In the genomic region with DNA sequence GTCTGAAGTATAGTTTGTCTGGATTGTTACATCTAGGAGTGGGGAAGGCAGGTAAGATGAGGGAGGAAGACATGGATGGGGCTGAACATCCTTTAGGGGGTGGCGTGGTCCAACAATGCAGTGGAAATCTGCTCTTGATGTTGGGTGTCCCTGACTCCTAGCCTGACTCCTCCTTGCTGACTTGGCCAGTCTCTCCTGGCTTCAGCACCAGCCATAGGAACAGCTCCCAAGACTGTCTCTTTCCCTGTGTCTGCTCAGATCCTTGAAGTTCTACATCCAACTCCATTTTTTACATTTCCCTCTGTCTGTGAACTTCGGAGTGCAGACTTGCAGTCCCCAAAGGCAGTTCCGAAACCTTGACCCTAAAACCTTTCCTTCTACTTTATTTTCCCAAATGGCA, we compare ENCODE assay signal across 11 mouse cellular contexts.
DNase-seq lines count a peak whose midpoint lies in the region; ATAC-seq and TF ChIP-seq lines count a peak whose summit lies in the region.
"Had no signal": no experiment of that assay in that cellular context is flagged by ENCODE, and none has a peak within 500 bp of the region (broad histone marks: within the 10 kb centered on the region; RNA-seq: fewer than 3 reads in every experiment).

No protein-coding gene starts in this region.

- peak; percentile 40 for DNase-seq in forebrain, embryonic 10.5 days (ENCODE audit: extremely low spot score, low spot score)
- DNase-seq in liver, postnatal 0 days: peak; percentile 19
- DNase-seq in liver, embryonic 11.5 days (ENCODE audit: low spot score): no peak
- peak; percentile 59 for DNase-seq in ZHBTc4 (ENCODE audit: low read depth, low spot score)
- DNase-seq in hindlimb bud, embryonic 11.5 days (ENCODE audit: extremely low spot score, low read depth, low spot score): peak; percentile 18
- DNase-seq in layer of hippocampus, adult 18-20 months (ENCODE audit: low spot score in 2 of 2): no peak
- DNase-seq: cerebellum, postnatal 36 days had no signal

- no peak overlapping the region for H3K4me2 ChIP-seq in forebrain, embryonic 15.5 days (replicated peaks)
- no peak overlapping the region for H3K4me2 ChIP-seq in liver, postnatal 0 days (ENCODE audit: low read depth, low read length)
- no peak overlapping the region for H3K4me2 ChIP-seq in liver, embryonic 11.5 days
- H3K4me2 ChIP-seq in intestine, embryonic 16.5 days (ENCODE audit: low read depth, low read length): no peak overlapping the region
- H3K4me2 ChIP-seq: neural tube, embryonic 13.5 days had no signal

- no peak overlapping the region for H3K4me3 ChIP-seq in forebrain, embryonic 10.5 days
- no peak overlapping the region for H3K4me3 ChIP-seq in forebrain, embryonic 15.5 days
- no peak overlapping the region for H3K4me3 ChIP-seq in liver, postnatal 0 days (ENCODE audit: low read depth, low read length)
- no peak overlapping the region for H3K4me3 ChIP-seq in liver, embryonic 11.5 days (ENCODE audit: low read depth, low read length)
- no peak overlapping the region for H3K4me3 ChIP-seq in intestine, embryonic 16.5 days (ENCODE audit: low read length)
- H3K4me3 ChIP-seq: neural tube, embryonic 13.5 days had no signal

- H3K9me3 ChIP-seq in forebrain, embryonic 10.5 days: no peaks in the 10 kb centered on the region
- H3K9me3 ChIP-seq in forebrain, embryonic 15.5 days: no peaks in the 10 kb centered on the region
- no peaks in the 10 kb centered on the region for H3K9me3 ChIP-seq in liver, postnatal 0 days (ENCODE audit: low read length)
- no peaks in the 10 kb centered on the region for H3K9me3 ChIP-seq in liver, embryonic 11.5 days (ENCODE audit: control insufficient read depth, low read length)
- no peaks in the 10 kb centered on the region for H3K9me3 ChIP-seq in intestine, embryonic 16.5 days (ENCODE audit: control insufficient read depth, low read length)
- H3K9me3 ChIP-seq: neural tube, embryonic 13.5 days had no signal

- no peaks in the 10 kb centered on the region for H3K27me3 ChIP-seq in forebrain, embryonic 10.5 days (ENCODE audit: poor library complexity, severe bottlenecking)
- H3K27me3 ChIP-seq in forebrain, embryonic 15.5 days: no peaks in the 10 kb centered on the region
- no peaks in the 10 kb centered on the region for H3K27me3 ChIP-seq in liver, postnatal 0 days (ENCODE audit: insufficient read depth, low read length)
- no peaks in the 10 kb centered on the region for H3K27me3 ChIP-seq in liver, embryonic 11.5 days (replicated peaks; ENCODE audit: control insufficient read depth, insufficient read depth, low read length)
- no peaks in the 10 kb centered on the region for H3K27me3 ChIP-seq in intestine, embryonic 16.5 days (replicated peaks; ENCODE audit: control insufficient read depth, insufficient read depth, low read length)
- H3K27me3 ChIP-seq: neural tube, embryonic 13.5 days had no signal

- 77% methylated on average over 3 of the region's 3 CpGs for WGBS in forebrain, embryonic 10.5 days
- WGBS in forebrain, embryonic 15.5 days: 82% methylated on average over 3 of the region's 3 CpGs
- WGBS in liver, postnatal 0 days (ENCODE audit: insufficient replicate concordance): 63% methylated on average over 3 of the region's 3 CpGs
- WGBS in liver, embryonic 11.5 days: 49% methylated on average over 3 of the region's 3 CpGs
- 52% methylated on average over 3 of the region's 3 CpGs for WGBS in intestine, embryonic 16.5 days

- no peak for ATAC-seq in forebrain, embryonic 15.5 days (replicated peaks)
- no peak for ATAC-seq in liver, postnatal 0 days
- ATAC-seq in liver, embryonic 11.5 days (replicated peaks; ENCODE audit: low FRiP score): no peak
- ATAC-seq in intestine, embryonic 16.5 days: no peak

- 0 out of 2 replicates have a peak, but pooled peaks cover 3% of the 10 kb centered on the region for H3K4me1 ChIP-seq in forebrain, embryonic 10.5 days
- no peaks in the 10 kb centered on the region for H3K4me1 ChIP-seq in forebrain, embryonic 15.5 days
- H3K4me1 ChIP-seq in liver, postnatal 0 days (ENCODE audit: insufficient read depth): no peaks in the 10 kb centered on the region; the same call in 1 of the 2 replicates
- no peaks in the 10 kb centered on the region for H3K4me1 ChIP-seq in liver, embryonic 11.5 days (replicated peaks; ENCODE audit: control insufficient read depth, insufficient read depth, low read length)
- no peaks in the 10 kb centered on the region for H3K4me1 ChIP-seq in intestine, embryonic 16.5 days (ENCODE audit: control insufficient read depth, insufficient read depth, low read length)
- H3K4me1 ChIP-seq: neural tube, embryonic 13.5 days had no signal

- H3K9ac ChIP-seq in forebrain, embryonic 15.5 days (replicated peaks): no peak overlapping the region
- no peak overlapping the region for H3K9ac ChIP-seq in liver, postnatal 0 days (replicated peaks)
- H3K9ac ChIP-seq in liver, embryonic 11.5 days (ENCODE audit: low read depth, low read length): no peak overlapping the region
- no peak overlapping the region for H3K9ac ChIP-seq in intestine, embryonic 16.5 days (ENCODE audit: low read depth, low read length)
- H3K9ac ChIP-seq: neural tube, embryonic 13.5 days had no signal

- H3K36me3 ChIP-seq in forebrain, embryonic 10.5 days (replicated peaks): no peaks in the 10 kb centered on the region
- H3K36me3 ChIP-seq in forebrain, embryonic 15.5 days: no peaks in the 10 kb centered on the region
- H3K36me3 ChIP-seq in liver, postnatal 0 days (replicated peaks; ENCODE audit: insufficient read depth, low read length): no peaks in the 10 kb centered on the region
- H3K36me3 ChIP-seq in liver, embryonic 11.5 days (ENCODE audit: control insufficient read depth, insufficient read depth, low read length): no peaks in the 10 kb centered on the region
- no peaks in the 10 kb centered on the region for H3K36me3 ChIP-seq in intestine, embryonic 16.5 days (ENCODE audit: control insufficient read depth, insufficient read depth, low read length)
- H3K36me3 ChIP-seq: neural tube, embryonic 13.5 days had no signal

- TF ChIP-seq CTCF in liver, postnatal 0 days (IDR thresholded peaks at IDR 0.05; ENCODE audit: low read depth): no peak

- no peak overlapping the region for H3K27ac ChIP-seq in forebrain, embryonic 10.5 days
- no peak overlapping the region for H3K27ac ChIP-seq in forebrain, embryonic 15.5 days (replicated peaks)
- H3K27ac ChIP-seq in liver, postnatal 0 days (ENCODE audit: low read depth): no peak overlapping the region
- no peak overlapping the region for H3K27ac ChIP-seq in liver, embryonic 11.5 days (ENCODE audit: low read depth, low read length)
- H3K27ac ChIP-seq in intestine, embryonic 16.5 days (ENCODE audit: low read length): no peak overlapping the region
- H3K27ac ChIP-seq: macrophage; neural tube, embryonic 13.5 days had no signal

- no peak for TF ChIP-seq EP300 in liver, postnatal 0 days (IDR thresholded peaks at IDR 0.05; ENCODE audit: low read depth)

Comparison
In these comparisons a context has a peak if more than half of its experiments do, and no peak if none do; other contexts are left out.
1. DNase-seq: peak in forebrain, embryonic 10.5 days (single experiment), liver, postnatal 0 days (single experiment), ZHBTc4 (single experiment) and hindlimb bud, embryonic 11.5 days (single experiment); none in liver, embryonic 11.5 days (single experiment) and layer of hippocampus, adult 18-20 months (0 of 2).